Mouse (Mus musculus) liver, embryonic 16.5 days (tissue): Measurements from ENCODE around the gene Pigt. TPM values are rescaled to one million over a fixed set of nuclear protein-coding genes. Genes with fewer than 3 reads are reported as not detected.

Experiments
- ATAC-seq: fragments of 200-750 bp; cut with Nextera tagmentation; 2 replicates; pipeline ENCODE4 v1.8.0; 2017; ENCODE audit warnings: low read depth, mild to moderate bottlenecking, moderate number of reproducible peaks, moderate library complexity
- H3K27ac ChIP-seq: fragments of 300-500 bp; sonication (generic); 2 replicates; pipeline ENCODE4 v1.5.1; 2014; ENCODE audit warnings: mild to moderate bottlenecking, low read length
- H3K27me3 ChIP-seq: fragments of 300-500 bp; sonication (generic); 2 replicates; pipeline ENCODE4 v1.6.1; 2014; ENCODE audit warnings: low read depth, low read length, mixed read lengths; ENCODE audit not compliant: control insufficient read depth, insufficient read depth
- H3K36me3 ChIP-seq: fragments of 300-500 bp; sonication (generic); 2 replicates; pipeline ENCODE4 v1.6.1; 2014; ENCODE audit warnings: mild to moderate bottlenecking; ENCODE audit not compliant: control insufficient read depth, insufficient read depth
- H3K4me1 ChIP-seq: fragments of 300-500 bp; sonication (generic); 2 replicates; pipeline ENCODE4 v1.6.1; 2014; ENCODE audit warnings: low read depth, low read length, mixed read lengths; ENCODE audit not compliant: control insufficient read depth
- H3K4me2 ChIP-seq: fragments of 300-500 bp; sonication (generic); 2 replicates; pipeline ENCODE4 v1.6.1; 2014; ENCODE audit warnings: low read depth, low read length, mixed read lengths
- H3K4me3 ChIP-seq: fragments of 300-500 bp; sonication (generic); 2 replicates; pipeline ENCODE4 v1.5.1; 2014; ENCODE audit warnings: low read depth, mild to moderate bottlenecking, low read length
- H3K9ac ChIP-seq: fragments of 300-500 bp; sonication (generic); 2 replicates; pipeline ENCODE4 v1.6.1; 2014; ENCODE audit warnings: low read depth, low read length
- H3K9me3 ChIP-seq: fragments of 300-500 bp; sonication (generic); replicated peaks from 2 replicates; pipeline ENCODE4 v1.6.1; 2016; ENCODE audit warnings: low read length; ENCODE audit not compliant: control insufficient read depth
- WGBS: fragments of 180-500 bp; shearing (Covaris S2); extraction: QIAGEN DNeasy Blood & Tissue Kit; methylation state at CpG from one replicate; pipeline ENCODE4 v1.1.7; 2014; ENCODE audit not compliant: insufficient replicate concordance; 5-methylcytosine and 5-hydroxymethylcytosine counted together
- polyA plus RNA-seq: library from polyadenylated mRNA; unstranded; fragments of >200 nt; fragmentation: Nextera tagmentation; extraction: Ambion mirVana; gene quantifications from 2 replicates; pipeline ENCODE4 v1.2.1, GENCODE M21; 2015

Gene Pigt
- polyA plus RNA-seq, 1 experiment from 2014 or later, result 24.0 TPM

- H3K27ac ChIP-seq, result no peak overlapping the region
- H3K9ac ChIP-seq, result no peak overlapping the region
- H3K4me2 ChIP-seq, result no peak overlapping the region
- H3K9me3 ChIP-seq, result no peaks in the 10 kb centered on the region
- no peaks in the 10 kb centered on the region; the same call in 1 of the 2 replicates for H3K4me1 ChIP-seq
- H3K36me3 ChIP-seq, result no peaks in the 10 kb centered on the region
- H3K4me3 ChIP-seq, result no peak overlapping the region
- ATAC-seq, result no peak
- no peaks in the 10 kb centered on the region for H3K27me3 ChIP-seq
- WGBS, result 50% methylated on average over 8 of the region's 8 CpGs
Measured at GRCm38 (mm10) chr2:164513389-164513788, 16.1 kb downstream of the Pigt start.

- 51% methylated on average over 3 of the region's 3 CpGs for WGBS
Measured at GRCm38 (mm10) chr2:164514916-164515315, 17.6 kb downstream of the Pigt start.

GRCm38 (mm10) chr2:164515897-164516296 lies 18.6 kb downstream of the Pigt start:
- H3K4me2 ChIP-seq, result no peak overlapping the region
- H3K9ac ChIP-seq, result no peak overlapping the region
- H3K4me1 ChIP-seq, result no peaks in the 10 kb centered on the region; the same call in 1 of the 2 replicates
- no peaks in the 10 kb centered on the region for H3K9me3 ChIP-seq
- H3K27me3 ChIP-seq, result no peaks in the 10 kb centered on the region
- no peak overlapping the region for H3K27ac ChIP-seq
- no peak for ATAC-seq
- 65% methylated on average over 9 of the region's 9 CpGs for WGBS
- no peaks in the 10 kb centered on the region for H3K36me3 ChIP-seq
- H3K4me3 ChIP-seq, result no peak overlapping the region

More at GRCm38 (mm10) chr2:164514916-164515315, 17.6 kb downstream of the Pigt start:
- ATAC-seq, result peak; percentile 56; the same call in 1 of the 2 replicates
- H3K36me3 ChIP-seq, result no peaks in the 10 kb centered on the region
- H3K4me3 ChIP-seq, result no peak overlapping the region
- H3K9ac ChIP-seq, result no peak overlapping the region
- H3K27me3 ChIP-seq, result no peaks in the 10 kb centered on the region
- no peak overlapping the region for H3K4me2 ChIP-seq
- H3K4me1 ChIP-seq, result no peaks in the 10 kb centered on the region; the same call in 1 of the 2 replicates
- H3K27ac ChIP-seq, result no peak overlapping the region
- no peaks in the 10 kb centered on the region for H3K9me3 ChIP-seq

GRCm38 (mm10) chr2:164516592-164516991 lies 19.3 kb downstream of the Pigt start:
- Histone ChIP-seq H3K36me3 (no peaks in the 10 kb centered on the region), H3K9ac (no peak overlapping the region), H3K27ac (no peak overlapping the region), H3K4me3 (no peak overlapping the region), H3K27me3 (no peaks in the 10 kb centered on the region), H3K9me3 (no peaks in the 10 kb centered on the region), H3K4me1 (no peaks in the 10 kb centered on the region; the same call in 1 of the 2 replicates), H3K4me2 (no peak overlapping the region)
- no peak for ATAC-seq
- 77% methylated on average over 11 of the region's 11 CpGs for WGBS

GRCm38 (mm10) chr2:164517485-164518221 lies 20.3 kb downstream of the Pigt start:
- ATAC-seq, result peak; percentile 28; the same call in 1 of the 2 replicates
- Histone ChIP-seq H3K9me3 (no peaks in the 10 kb centered on the region), H3K4me2 (no peak overlapping the region), H3K4me3 (no peak overlapping the region), H3K36me3 (no peaks in the 10 kb centered on the region), H3K27me3 (no peaks in the 10 kb centered on the region), H3K27ac (no peak overlapping the region), H3K4me1 (no peaks in the 10 kb centered on the region; the same call in 1 of the 2 replicates), H3K9ac (no peak overlapping the region)
- WGBS, result 25% methylated on average over 10 of the region's 10 CpGs

- no peaks in the 10 kb centered on the region for H3K27me3 ChIP-seq
- no peak overlapping the region for H3K27ac ChIP-seq
- no peaks in the 10 kb centered on the region for H3K4me1 ChIP-seq
- no peak for ATAC-seq
- 53% methylated on average over 11 of the region's 11 CpGs for WGBS
- no peaks in the 10 kb centered on the region for H3K36me3 ChIP-seq
- H3K4me2 ChIP-seq, result no peak overlapping the region
- no peaks in the 10 kb centered on the region for H3K9me3 ChIP-seq
- no peak overlapping the region for H3K4me3 ChIP-seq
- H3K9ac ChIP-seq, result no peak overlapping the region
Measured at GRCm38 (mm10) chr2:164518266-164519170, 21.2 kb downstream of the Pigt start.

GRCm38 (mm10) chr2:164519171-164519526 lies 21.8 kb downstream of the Pigt start:
- no peaks in the 10 kb centered on the region for H3K9me3 ChIP-seq
- ATAC-seq, result no peak
- no peak overlapping the region for H3K4me3 ChIP-seq
- H3K4me2 ChIP-seq, result no peak overlapping the region
- H3K4me1 ChIP-seq, result no peaks in the 10 kb centered on the region
- no peak overlapping the region for H3K9ac ChIP-seq
- no peak overlapping the region for H3K27ac ChIP-seq
- no peaks in the 10 kb centered on the region for H3K27me3 ChIP-seq
- H3K36me3 ChIP-seq, result no peaks in the 10 kb centered on the region
- 39% methylated on average over 6 of the region's 6 CpGs for WGBS

- Histone ChIP-seq H3K9me3 (no peaks in the 10 kb centered on the region), H3K36me3 (no peaks in the 10 kb centered on the region), H3K27me3 (no peaks in the 10 kb centered on the region), H3K27ac (no peak overlapping the region), H3K4me1 (no peaks in the 10 kb centered on the region), H3K4me2 (no peak overlapping the region), H3K9ac (no peak overlapping the region), H3K4me3 (no peak overlapping the region)
- 6% methylated on average over 3 of the region's 3 CpGs for WGBS
- ATAC-seq, result no peak; the same call in 1 of the 2 replicates
Measured at GRCm38 (mm10) chr2:164520782-164521181, 23.5 kb downstream of the Pigt start.
